Mouse (Mus musculus): ENCODE data around the gene Fam214b. TPM values are rescaled to one million over a fixed set of nuclear protein-coding genes. Genes with fewer than 3 reads are reported as not detected.

Fam214b gene
- polyA plus RNA-seq, 2 experiments = 16.9 to 22.2 TPM

- H3K36me3 ChIP-seq (replicated peaks; ENCODE audit: control insufficient read depth, insufficient read depth, low read depth) = no peaks in the 10 kb centered on the region
- H3K9me3 ChIP-seq (ENCODE audit: control insufficient read depth, low read length) = no peaks in the 10 kb centered on the region
- peaks cover 0 to 4% of the 10 kb centered on the region in 2 experiments; a peak in 1 of 4 replicates for H3K4me1 ChIP-seq (replicated peaks; ENCODE audit: control insufficient read depth in 2 of 2, insufficient read depth in 2 of 2, low read length in 1 of 2)
- no peak for TF ChIP-seq EP300 (IDR thresholded peaks at IDR 0.05; ENCODE audit: low read depth)
- no peak for TF ChIP-seq CTCF (IDR thresholded peaks at IDR 0.05; ENCODE audit: low read depth)
- peaks cover 34% of the 10 kb centered on the region for H3K27me3 ChIP-seq (ENCODE audit: control insufficient read depth, insufficient read depth, low read length)
- H3K4me2 ChIP-seq (ENCODE audit: low read depth) = peak overlapping the region; percentile 81
- no peak overlapping the region for H3K9ac ChIP-seq (replicated peaks)
- no peak overlapping the region; a peak in 1 of 4 replicates for H3K4me3 ChIP-seq (ENCODE audit: insufficient read depth in 1 of 2, low read depth in 2 of 2, low read length in 2 of 2)
- DNase-seq (ENCODE audit: low read depth in 3 of 3, low spot score in 3 of 3) (no peak), ATAC-seq (ENCODE audit: insufficient read depth) (no peak)
- H3K27ac ChIP-seq = no peak overlapping the region
- 21% methylated on average over 8 of the region's 8 CpGs for WGBS (ENCODE audit: insufficient replicate concordance)
Measured at GRCm38 (mm10) chr4:43058392-43058752, 12.4 kb upstream of the Fam214b start.

- no peak for TF ChIP-seq EP300 (IDR thresholded peaks at IDR 0.05; ENCODE audit: low read depth)
- no peak for TF ChIP-seq CTCF (IDR thresholded peaks at IDR 0.05; ENCODE audit: low read depth)
- no peak for DNase-seq (ENCODE audit: low read depth in 3 of 3, low spot score in 3 of 3)
- peaks cover 0 to 4% of the 10 kb centered on the region in 2 experiments; a peak in 1 of 4 replicates for H3K4me1 ChIP-seq (replicated peaks; ENCODE audit: control insufficient read depth in 2 of 2, insufficient read depth in 2 of 2, low read length in 1 of 2)
- no peaks in the 10 kb centered on the region for H3K36me3 ChIP-seq (replicated peaks; ENCODE audit: control insufficient read depth, insufficient read depth, low read depth)
- H3K4me2 ChIP-seq (ENCODE audit: low read depth) = no peak overlapping the region
- no peak overlapping the region for H3K27ac ChIP-seq
- 75% methylated on average over 5 of the region's 5 CpGs for WGBS (ENCODE audit: insufficient replicate concordance)
- H3K9me3 ChIP-seq (ENCODE audit: control insufficient read depth, low read length) = no peaks in the 10 kb centered on the region
- ATAC-seq (ENCODE audit: insufficient read depth) = no peak
- H3K9ac ChIP-seq (replicated peaks) = no peak overlapping the region
- peaks cover 34% of the 10 kb centered on the region for H3K27me3 ChIP-seq (ENCODE audit: control insufficient read depth, insufficient read depth, low read length)
- H3K4me3 ChIP-seq (ENCODE audit: insufficient read depth in 1 of 2, low read depth in 2 of 2, low read length in 2 of 2) = no peak overlapping the region
Measured at GRCm38 (mm10) chr4:43057654-43058053, 11.6 kb upstream of the Fam214b start.

DNA sequence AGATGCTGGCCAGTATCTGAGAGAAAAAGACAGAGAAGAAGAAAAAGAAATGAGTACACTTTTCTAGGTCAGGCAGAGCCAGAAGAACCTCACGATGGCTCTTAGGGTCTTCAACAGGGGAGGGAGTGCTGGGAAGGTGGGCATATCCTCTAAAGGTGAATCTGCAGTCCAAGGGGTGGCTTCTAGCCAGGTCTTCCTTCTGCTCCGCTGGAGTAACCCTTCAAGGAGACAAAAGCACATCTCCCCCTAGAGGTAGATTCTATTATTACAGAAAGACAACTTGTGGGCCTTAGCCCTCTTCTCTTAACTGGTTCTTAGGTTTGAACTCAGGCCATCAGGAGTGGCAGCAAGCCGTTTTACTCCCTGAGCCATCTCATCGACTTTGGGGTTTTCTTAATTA lies 6.6 kb upstream of the Fam214b start:
- TF ChIP-seq EP300 (IDR thresholded peaks at IDR 0.05; ENCODE audit: low read depth) (no peak), CTCF (IDR thresholded peaks at IDR 0.05; ENCODE audit: low read depth) (peak; percentile 76)
- WGBS (ENCODE audit: insufficient replicate concordance) = 2% methylated on average over 4 of the region's 4 CpGs
- DNase-seq (ENCODE audit: low read depth in 3 of 3, low spot score in 3 of 3) (peak in 2 of 3 experiments; percentile 54 to 65), ATAC-seq (ENCODE audit: insufficient read depth) (peak; percentile 52; the same call in 1 of the 2 replicates)
- H3K4me3 ChIP-seq (ENCODE audit: insufficient read depth in 1 of 2, low read depth in 2 of 2, low read length in 2 of 2) = no peak overlapping the region
- H3K27me3 ChIP-seq (ENCODE audit: control insufficient read depth, insufficient read depth, low read length) = no peaks in the 10 kb centered on the region
- no peaks in the 10 kb centered on the region for H3K36me3 ChIP-seq (replicated peaks; ENCODE audit: control insufficient read depth, insufficient read depth, low read depth)
- H3K4me1 ChIP-seq (replicated peaks; ENCODE audit: control insufficient read depth in 2 of 2, insufficient read depth in 2 of 2, low read length in 1 of 2) = no peaks in the 10 kb centered on the region
- H3K27ac ChIP-seq = no peak overlapping the region
- no peaks in the 10 kb centered on the region for H3K9me3 ChIP-seq (ENCODE audit: control insufficient read depth, low read length)
- H3K9ac ChIP-seq (replicated peaks) = no peak overlapping the region
- H3K4me2 ChIP-seq (ENCODE audit: low read depth) = no peak overlapping the region

- H3K4me1 ChIP-seq (replicated peaks; ENCODE audit: control insufficient read depth in 2 of 2, insufficient read depth in 2 of 2, low read length in 1 of 2) = peaks cover 11 to 21% of the 10 kb centered on the region in 2 experiments
- H3K36me3 ChIP-seq (replicated peaks; ENCODE audit: control insufficient read depth, insufficient read depth, low read depth) = no peaks in the 10 kb centered on the region
- ATAC-seq (ENCODE audit: insufficient read depth) (no peak), DNase-seq (ENCODE audit: low read depth in 3 of 3, low spot score in 3 of 3) (peak; percentile 60 to 70 (median 61))
- no peak overlapping the region for H3K9ac ChIP-seq (replicated peaks)
- no peaks in the 10 kb centered on the region for H3K27me3 ChIP-seq (ENCODE audit: control insufficient read depth, insufficient read depth, low read length)
- no peak overlapping the region for H3K4me2 ChIP-seq (ENCODE audit: low read depth)
- H3K9me3 ChIP-seq (ENCODE audit: control insufficient read depth, low read length) = no peaks in the 10 kb centered on the region
- no peak overlapping the region for H3K4me3 ChIP-seq (ENCODE audit: insufficient read depth in 1 of 2, low read depth in 2 of 2, low read length in 2 of 2)
- no peak for TF ChIP-seq EP300 (IDR thresholded peaks at IDR 0.05; ENCODE audit: low read depth)
- peak; percentile 83 for TF ChIP-seq CTCF (IDR thresholded peaks at IDR 0.05; ENCODE audit: low read depth)
- H3K27ac ChIP-seq = no peak overlapping the region
- WGBS (ENCODE audit: insufficient replicate concordance) = 5% methylated on average over 5 of the region's 5 CpGs
Measured at GRCm38 (mm10) chr4:43047231-43047630, 1.2 kb upstream of the Fam214b start.

DNA sequence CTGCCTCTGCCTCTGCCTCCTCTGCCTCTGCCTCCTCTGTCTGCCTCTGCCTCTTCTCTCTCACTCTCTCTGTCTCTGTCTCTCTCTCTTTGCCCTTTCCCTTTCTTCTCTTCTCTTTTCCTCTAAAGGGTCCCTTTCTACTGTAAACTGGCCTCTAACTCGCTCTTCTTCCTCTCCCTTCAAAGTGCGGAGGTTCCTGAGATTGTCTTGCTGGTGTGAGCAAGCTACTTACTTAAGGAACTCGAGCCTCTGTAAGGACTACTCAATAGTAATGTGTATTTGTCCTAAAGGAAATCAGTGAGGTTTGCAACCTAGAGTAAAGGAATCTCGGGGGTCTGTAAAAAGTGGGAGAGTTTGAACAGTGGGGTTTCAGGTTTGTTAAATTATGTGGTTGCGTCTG lies 587 bp upstream of the Fam214b start:
- Histone ChIP-seq H3K36me3 (replicated peaks; ENCODE audit: control insufficient read depth, insufficient read depth, low read depth) (no peaks in the 10 kb centered on the region), H3K9me3 (ENCODE audit: control insufficient read depth, low read length) (no peaks in the 10 kb centered on the region), H3K27me3 (ENCODE audit: control insufficient read depth, insufficient read depth, low read length) (no peaks in the 10 kb centered on the region), H3K4me2 (ENCODE audit: low read depth) (0 out of 2 replicates have a peak overlapping the region, but pooled peaks have one; percentile 6), H3K27ac (no peak overlapping the region), H3K9ac (replicated peaks) (no peak overlapping the region), H3K4me3 (ENCODE audit: insufficient read depth in 1 of 2, low read depth in 2 of 2, low read length in 2 of 2) (no peak overlapping the region), H3K4me1 (replicated peaks; ENCODE audit: control insufficient read depth in 2 of 2, insufficient read depth in 2 of 2, low read length in 1 of 2) (peaks cover 11 to 21% of the 10 kb centered on the region in 2 experiments)
- TF ChIP-seq CTCF (IDR thresholded peaks at IDR 0.05; ENCODE audit: low read depth) = no peak
- no peak for ATAC-seq (ENCODE audit: insufficient read depth)
- WGBS (ENCODE audit: insufficient replicate concordance) = 49% methylated on average over 5 of the region's 5 CpGs
- DNase-seq (ENCODE audit: low read depth in 3 of 3, low spot score in 3 of 3) = no peak
